Comparison of ENCODE assay signal across 25 mouse cellular contexts in genomic region chr11:103606611-103607010, GRCm38 (mm10). TPM values are rescaled to one million over a fixed set of nuclear protein-coding genes. Genes with fewer than 3 reads are reported as not detected.
"Had no signal": no experiment of that assay in that cellular context is flagged by ENCODE, and none has a peak within 500 bp of the region (broad histone marks: within the 10 kb centered on the region; RNA-seq: fewer than 3 reads in every experiment).

No protein-coding gene starts in this region.

- H3K4me1 ChIP-seq: limb, embryonic 12.5 days; limb, embryonic 15.5 days; lung, embryonic 15.5 days; midbrain, embryonic 12.5 days; midbrain, embryonic 15.5 days; neural tube, embryonic 12.5 days; neural tube, embryonic 15.5 days; stomach, embryonic 15.5 days had no signal

- H3K9me3 ChIP-seq: limb, embryonic 12.5 days; limb, embryonic 15.5 days; lung, embryonic 15.5 days; midbrain, embryonic 12.5 days; midbrain, embryonic 15.5 days; neural tube, embryonic 12.5 days; neural tube, embryonic 15.5 days; stomach, embryonic 15.5 days had no signal

- H3K4me2 ChIP-seq: limb, embryonic 12.5 days; limb, embryonic 15.5 days; liver, embryonic 11.5 days; lung, embryonic 15.5 days; midbrain, embryonic 12.5 days; midbrain, embryonic 15.5 days; neural tube, embryonic 12.5 days; neural tube, embryonic 15.5 days; stomach, embryonic 15.5 days had no signal

- H3K27me3 ChIP-seq: limb, embryonic 12.5 days; limb, embryonic 15.5 days; lung, embryonic 15.5 days; midbrain, embryonic 12.5 days; midbrain, embryonic 15.5 days; neural tube, embryonic 12.5 days; neural tube, embryonic 15.5 days; stomach, embryonic 15.5 days had no signal

- DNase-seq: kidney, adult 9 months; kidney, postnatal 14 days; kidney, postnatal 4 days; left cerebral cortex, postnatal 4 days; liver, postnatal 0 days; lung, postnatal 10 days; lung, postnatal 4 days; right cerebral cortex, postnatal 4 days; thymus, postnatal 25 days had no signal

- H3K27ac ChIP-seq: limb, embryonic 12.5 days; limb, embryonic 15.5 days; liver, embryonic 14.5 days; lung, embryonic 15.5 days; midbrain, embryonic 12.5 days; midbrain, embryonic 15.5 days; neural tube, embryonic 12.5 days; neural tube, embryonic 15.5 days; stomach, embryonic 15.5 days had no signal

- H3K4me3 ChIP-seq: limb, embryonic 12.5 days; limb, embryonic 15.5 days; lung, embryonic 15.5 days; midbrain, embryonic 12.5 days; midbrain, embryonic 15.5 days; neural tube, embryonic 12.5 days; neural tube, embryonic 15.5 days; stomach, embryonic 15.5 days had no signal

- H3K36me3 ChIP-seq: limb, embryonic 12.5 days; limb, embryonic 15.5 days; lung, embryonic 15.5 days; midbrain, embryonic 12.5 days; midbrain, embryonic 15.5 days; neural tube, embryonic 12.5 days; neural tube, embryonic 15.5 days; stomach, embryonic 15.5 days had no signal

- ATAC-seq: liver, postnatal 0 days; midbrain, embryonic 15.5 days had no signal

- H3K9ac ChIP-seq: limb, embryonic 12.5 days; limb, embryonic 15.5 days; liver, embryonic 14.5 days; liver, postnatal 0 days; lung, embryonic 15.5 days; midbrain, embryonic 12.5 days; midbrain, embryonic 15.5 days; neural tube, embryonic 12.5 days; neural tube, embryonic 15.5 days; stomach, embryonic 15.5 days had no signal

RNA-seq across cellular contexts. Expression of gene Gm884, which starts 14.3 kb away (rescaled TPM):
- total RNA-seq: layer of hippocampus, adult 18-20 months; layer of hippocampus, postnatal 14 days; left cerebral cortex, postnatal 4 days; megakaryocyte, adult 5-6 weeks had no signal
- polyA plus RNA-seq: kidney, embryonic 16.5 days; limb, embryonic 12.5 days; limb, embryonic 15.5 days; liver, embryonic 11.5 days; liver, embryonic 14.5 days; liver, postnatal 0 days; lung, embryonic 15.5 days; midbrain, embryonic 12.5 days; midbrain, embryonic 15.5 days; neural tube, embryonic 12.5 days; neural tube, embryonic 15.5 days; stomach, embryonic 15.5 days; thymus, postnatal 0 days had no signal

RNA-seq across cellular contexts. Expression of gene Lyzl6, which starts 32.1 kb away (rescaled TPM):
- total RNA-seq: layer of hippocampus, adult 18-20 months; layer of hippocampus, postnatal 14 days; left cerebral cortex, postnatal 14 days; left cerebral cortex, postnatal 4 days; megakaryocyte, adult 5-6 weeks had no signal
- polyA plus RNA-seq: kidney, embryonic 16.5 days; limb, embryonic 12.5 days; limb, embryonic 15.5 days; liver, embryonic 11.5 days; liver, embryonic 14.5 days; liver, postnatal 0 days; lung, embryonic 15.5 days; midbrain, embryonic 12.5 days; midbrain, embryonic 15.5 days; neural tube, embryonic 12.5 days; neural tube, embryonic 15.5 days; stomach, embryonic 15.5 days; thymus, postnatal 0 days had no signal

RNA-seq across cellular contexts. Expression of gene Rprml, which starts 42.8 kb away (rescaled TPM):
- total RNA-seq: megakaryocyte, adult 5-6 weeks had no signal
- polyA plus RNA-seq: kidney, embryonic 16.5 days; limb, embryonic 12.5 days; liver, embryonic 11.5 days; liver, embryonic 14.5 days; liver, postnatal 0 days; lung, embryonic 15.5 days; midbrain, embryonic 12.5 days; neural tube, embryonic 12.5 days; stomach, embryonic 15.5 days; thymus, postnatal 0 days had no signal
